Mouse (Mus musculus) embryonic fibroblast, embryonic 13.5 days (primary cell): ENCODE data around the gene Ank3.

Experiments
- CTCF ChIP-seq: IDR thresholded peaks from 2 replicates; pipeline ENCODE4 v1.5.1; 2011; ENCODE audit warnings: mild to moderate bottlenecking, control low read depth, low read length, moderate library complexity, borderline replicate concordance; ENCODE audit not compliant: insufficient read depth
- POLR2A ChIP-seq: IDR thresholded peaks from 2 replicates; pipeline ENCODE4 v1.6.1; 2011; ENCODE audit warnings: low read depth, mild to moderate bottlenecking, control low read depth, low read length, moderate library complexity

DNA sequence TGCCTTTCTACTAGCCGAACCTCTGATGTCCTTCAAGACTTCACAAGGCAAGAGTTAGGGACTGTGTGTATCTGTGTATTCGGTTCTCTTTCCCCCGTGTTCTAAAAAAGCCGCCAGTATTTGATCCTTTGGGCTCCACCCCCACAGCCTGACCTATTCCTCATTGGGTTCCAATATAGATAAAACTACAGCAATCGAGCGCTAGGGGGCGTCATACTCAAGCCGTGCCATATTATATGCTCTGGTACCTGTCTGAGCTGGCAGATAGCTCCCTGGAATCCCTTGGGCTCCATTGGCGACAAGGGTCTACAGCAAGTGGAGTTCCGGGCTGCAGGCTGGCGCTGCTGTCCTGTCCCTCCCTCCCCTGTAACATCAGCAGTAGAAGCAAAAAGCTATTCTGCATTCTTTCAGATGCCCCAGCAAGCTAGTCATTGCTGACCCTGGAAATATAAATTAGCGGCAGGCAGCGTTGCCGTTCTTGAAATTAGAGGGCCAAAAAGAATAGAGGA, 209.1 kb downstream of the Ank3 start:
- no peak for TF ChIP-seq POLR2A
- no peak for TF ChIP-seq CTCF
